Mouse (Mus musculus) liver, embryonic 15.5 days (tissue): ENCODE data around the gene Slc39a11. TPM values are rescaled to one million over a fixed set of nuclear protein-coding genes. Genes with fewer than 3 reads are reported as not detected.

Source experiments
- ATAC-seq: fragments of 200-750 bp; cut with Nextera tagmentation; 2 replicates; pipeline ENCODE4 v1.8.0; 2017; ENCODE audit warnings: moderate number of reproducible peaks, mild to moderate bottlenecking, moderate library complexity; ENCODE audit not compliant: insufficient read depth
- H3K27ac ChIP-seq: fragments of 300-500 bp; sonication (generic); replicated peaks from 2 replicates; pipeline ENCODE4 v1.5.1; 2015; ENCODE audit warnings: mild to moderate bottlenecking, inconsistent platforms
- H3K27me3 ChIP-seq: fragments of 300-500 bp; sonication (generic); 2 replicates; pipeline ENCODE4 v1.6.1; 2015; ENCODE audit warnings: mild to moderate bottlenecking, inconsistent platforms
- H3K36me3 ChIP-seq: fragments of 300-500 bp; sonication (generic); replicated peaks from 2 replicates; pipeline ENCODE4 v1.6.1; 2015; ENCODE audit warnings: moderate library complexity, mild to moderate bottlenecking, inconsistent platforms
- H3K4me1 ChIP-seq: fragments of 300-500 bp; sonication (generic); replicated peaks from 2 replicates; pipeline ENCODE4 v1.6.1; 2015; ENCODE audit warnings: inconsistent platforms
- H3K4me2 ChIP-seq: fragments of 300-500 bp; sonication (generic); 2 replicates; pipeline ENCODE4 v1.6.1; 2015; ENCODE audit warnings: moderate library complexity, mild to moderate bottlenecking, inconsistent platforms
- H3K4me3 ChIP-seq: fragments of 300-500 bp; sonication (generic); replicated peaks from 2 replicates; pipeline ENCODE4 v1.5.1; 2015; ENCODE audit warnings: mild to moderate bottlenecking, inconsistent platforms
- H3K9ac ChIP-seq: fragments of 300-500 bp; sonication (generic); 2 replicates; pipeline ENCODE4 v1.6.1; 2015; ENCODE audit warnings: moderate library complexity, mild to moderate bottlenecking, inconsistent platforms
- H3K9me3 ChIP-seq: fragments of 300-500 bp; sonication (generic); replicated peaks from 2 replicates; pipeline ENCODE4 v1.6.1; 2016; ENCODE audit warnings: inconsistent platforms
- WGBS: fragments of 180-500 bp; shearing (Covaris S2); methylation state at CpG from one replicate; pipeline ENCODE4 v1.1.7; 2015; ENCODE audit warnings: mixed read lengths; ENCODE audit not compliant: insufficient replicate concordance; 5-methylcytosine and 5-hydroxymethylcytosine counted together
- polyA plus RNA-seq: library from polyadenylated mRNA; unstranded; fragments of >200 nt; fragmentation: Nextera tagmentation; extraction: Ambion mirVana; gene quantifications from 2 replicates; pipeline ENCODE4 v1.2.1, GENCODE M21; 2015

Slc39a11 gene
- polyA plus RNA-seq, 1 experiment from 2014 or later = 12.4 TPM

DNA sequence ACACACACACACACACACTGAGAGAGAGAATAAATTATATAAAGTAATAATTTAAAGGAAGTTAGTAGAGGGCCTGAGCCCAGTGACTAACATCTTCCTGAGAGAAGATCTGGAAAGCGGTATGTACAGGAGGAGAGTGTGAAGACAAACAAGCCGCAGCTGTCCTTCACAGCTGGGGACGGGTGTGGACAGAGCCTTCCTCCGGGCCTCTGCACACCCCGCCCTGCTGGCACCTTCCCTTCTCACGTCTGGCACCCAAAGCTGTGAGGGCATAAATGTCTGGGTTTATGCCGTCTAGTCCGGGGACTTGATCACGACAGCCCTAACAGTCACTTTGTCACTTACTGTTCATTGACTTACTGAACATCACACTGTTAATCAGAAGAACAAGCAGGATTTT is 173.2 kb downstream of the Slc39a11 start:
- no peak for ATAC-seq
- no peaks in the 10 kb centered on the region for H3K27me3 ChIP-seq
- WGBS = 62% methylated on average over 9 of the region's 9 CpGs
- H3K27ac ChIP-seq = no peak overlapping the region
- no peak overlapping the region for H3K9ac ChIP-seq
- 0 out of 2 replicates have a peak, but pooled peaks cover 14% of the 10 kb centered on the region for H3K4me1 ChIP-seq
- no peaks in the 10 kb centered on the region for H3K36me3 ChIP-seq
- no peaks in the 10 kb centered on the region for H3K9me3 ChIP-seq
- no peak overlapping the region for H3K4me3 ChIP-seq
- H3K4me2 ChIP-seq = no peak overlapping the region

DNA sequence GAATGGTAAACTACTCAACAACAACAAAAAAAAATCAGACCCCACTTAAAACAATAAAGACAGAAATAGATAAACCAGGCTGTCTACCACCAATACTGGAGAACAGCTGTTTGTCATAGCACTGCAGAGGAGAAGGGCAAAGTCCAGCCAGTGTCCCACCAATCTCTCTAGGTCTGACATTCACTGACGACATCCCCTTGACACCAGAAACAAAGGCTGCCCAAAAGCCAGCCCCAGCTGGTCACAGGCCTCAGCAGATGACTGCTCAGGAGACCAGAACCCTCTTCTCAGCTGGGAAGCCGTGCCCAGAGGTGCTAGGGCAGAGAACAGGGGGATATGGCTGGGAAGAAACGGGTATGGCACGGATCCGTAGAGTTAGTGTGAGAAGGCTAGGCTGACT is 174.4 kb downstream of the Slc39a11 start:
- H3K4me3 ChIP-seq = no peak overlapping the region
- ATAC-seq = no peak
- H3K4me2 ChIP-seq = no peak overlapping the region
- H3K27me3 ChIP-seq = no peaks in the 10 kb centered on the region
- H3K27ac ChIP-seq = peak overlapping the region; percentile 5; the same call in 1 of the 2 replicates
- WGBS = 64% methylated on average over 5 of the region's 5 CpGs
- no peaks in the 10 kb centered on the region for H3K9me3 ChIP-seq
- H3K4me1 ChIP-seq = 0 out of 2 replicates have a peak, but pooled peaks cover 14% of the 10 kb centered on the region
- H3K9ac ChIP-seq = no peak overlapping the region
- no peaks in the 10 kb centered on the region for H3K36me3 ChIP-seq

DNA sequence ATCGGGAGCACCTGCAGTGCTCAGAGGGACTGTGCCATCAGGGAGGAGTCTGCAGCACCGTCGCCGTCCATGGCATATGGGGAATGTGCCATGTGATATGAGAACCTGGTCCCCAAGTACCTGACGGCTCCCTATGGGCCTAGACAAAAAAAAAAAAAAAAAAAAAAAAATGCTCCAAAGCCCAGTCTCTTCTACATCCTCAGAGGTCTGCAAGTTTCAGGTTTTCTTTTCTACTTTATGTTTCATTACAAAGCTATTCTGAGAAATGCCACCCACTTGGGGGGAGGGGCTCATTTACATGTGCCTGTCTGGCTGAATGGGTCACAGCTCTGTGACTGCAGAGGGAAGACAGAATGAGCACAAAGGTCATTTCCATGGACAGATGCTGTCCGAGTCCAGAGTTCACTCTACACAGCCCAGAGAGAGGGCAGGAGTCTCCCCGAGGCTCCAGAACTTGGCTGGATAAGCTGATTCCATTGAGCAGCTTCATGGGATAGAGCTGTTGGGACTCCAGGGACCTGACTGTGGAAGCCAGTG is 175.8 kb downstream of the Slc39a11 start:
- Histone ChIP-seq H3K4me1 (peaks cover 19% of the 10 kb centered on the region; the same call in 1 of the 2 replicates), H3K27me3 (no peaks in the 10 kb centered on the region), H3K27ac (no peak overlapping the region), H3K4me3 (no peak overlapping the region), H3K9me3 (no peaks in the 10 kb centered on the region), H3K36me3 (no peaks in the 10 kb centered on the region), H3K9ac (no peak overlapping the region), H3K4me2 (no peak overlapping the region)
- peak; percentile 72 for ATAC-seq
- 51% methylated on average over 7 of the region's 7 CpGs for WGBS

DNA sequence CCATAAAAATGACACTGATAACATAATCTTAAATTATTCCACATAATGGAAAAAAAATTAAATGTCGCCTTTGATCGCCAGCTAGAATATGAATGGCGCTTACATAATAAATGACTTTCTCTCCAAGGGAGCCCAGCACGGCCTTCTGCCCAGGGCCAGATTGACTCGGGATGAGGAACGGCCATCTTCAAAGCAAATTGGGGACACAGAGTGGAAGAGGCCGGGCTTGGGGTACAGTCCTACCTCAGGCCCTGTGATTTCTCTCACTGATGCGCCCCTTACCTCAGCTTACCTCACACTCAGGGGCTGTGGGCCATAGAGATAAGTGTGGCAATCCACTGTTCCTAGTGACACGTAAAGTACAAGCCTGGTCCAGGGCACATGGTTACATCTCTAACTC is 177.9 kb downstream of the Slc39a11 start:
- no peaks in the 10 kb centered on the region for H3K36me3 ChIP-seq
- no peak overlapping the region for H3K4me3 ChIP-seq
- WGBS = 81% methylated on average over 9 of the region's 9 CpGs
- H3K9ac ChIP-seq = no peak overlapping the region
- H3K4me1 ChIP-seq = peaks cover 19% of the 10 kb centered on the region; the same call in 1 of the 2 replicates
- no peak overlapping the region for H3K27ac ChIP-seq
- no peak overlapping the region for H3K4me2 ChIP-seq
- no peak for ATAC-seq
- no peaks in the 10 kb centered on the region for H3K9me3 ChIP-seq
- no peaks in the 10 kb centered on the region for H3K27me3 ChIP-seq

DNA sequence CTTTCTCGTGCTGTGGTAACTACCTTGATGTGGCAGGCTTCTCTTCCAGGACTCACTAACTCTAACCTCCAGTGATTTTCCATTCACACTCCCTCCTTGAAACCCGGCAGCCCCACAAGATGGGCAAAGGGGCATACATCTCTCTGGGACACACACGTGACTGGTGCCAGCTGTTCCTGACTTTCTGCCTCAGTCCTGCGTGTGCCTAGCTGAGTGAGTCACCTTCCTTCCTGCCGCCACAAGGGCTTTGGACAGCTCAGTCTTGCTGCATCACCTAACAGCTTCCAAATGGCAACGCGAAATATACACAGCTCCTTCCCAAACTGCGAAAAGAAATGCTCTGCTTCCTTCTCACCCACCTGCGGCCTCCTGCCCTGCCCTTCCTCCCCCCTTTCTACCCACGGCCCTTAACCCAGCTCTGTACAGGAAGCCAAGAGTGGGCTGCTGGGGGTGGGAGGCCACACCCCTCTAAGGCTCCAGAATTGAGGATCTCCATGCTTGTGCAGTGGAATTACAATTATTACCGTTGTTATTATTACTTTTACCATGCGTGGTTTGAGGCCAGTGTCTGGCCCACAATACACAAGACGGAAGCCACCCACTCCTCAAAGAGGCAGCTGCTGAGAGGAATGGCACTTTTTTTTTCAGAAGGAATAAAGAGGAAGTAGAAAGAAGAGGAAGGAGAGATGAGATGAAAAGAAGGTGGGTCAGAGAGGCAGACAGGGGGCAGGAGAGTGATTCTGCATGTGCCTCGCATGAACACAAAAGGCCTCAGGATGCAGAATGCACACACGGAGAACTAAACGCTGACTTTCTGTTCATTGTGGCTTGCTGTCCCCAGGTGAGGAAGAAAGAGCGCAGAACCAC is 179.7 kb downstream of the Slc39a11 start:
- no peak overlapping the region for H3K4me3 ChIP-seq
- WGBS = 34% methylated on average over 17 of the region's 17 CpGs
- H3K36me3 ChIP-seq = no peaks in the 10 kb centered on the region
- no peaks in the 10 kb centered on the region for H3K27me3 ChIP-seq
- H3K4me1 ChIP-seq = peaks cover 10% of the 10 kb centered on the region; the same call in 1 of the 2 replicates
- no peak overlapping the region for H3K9ac ChIP-seq
- no peak overlapping the region for H3K4me2 ChIP-seq
- no peak for ATAC-seq
- H3K27ac ChIP-seq = no peak overlapping the region
- no peaks in the 10 kb centered on the region for H3K9me3 ChIP-seq

DNA sequence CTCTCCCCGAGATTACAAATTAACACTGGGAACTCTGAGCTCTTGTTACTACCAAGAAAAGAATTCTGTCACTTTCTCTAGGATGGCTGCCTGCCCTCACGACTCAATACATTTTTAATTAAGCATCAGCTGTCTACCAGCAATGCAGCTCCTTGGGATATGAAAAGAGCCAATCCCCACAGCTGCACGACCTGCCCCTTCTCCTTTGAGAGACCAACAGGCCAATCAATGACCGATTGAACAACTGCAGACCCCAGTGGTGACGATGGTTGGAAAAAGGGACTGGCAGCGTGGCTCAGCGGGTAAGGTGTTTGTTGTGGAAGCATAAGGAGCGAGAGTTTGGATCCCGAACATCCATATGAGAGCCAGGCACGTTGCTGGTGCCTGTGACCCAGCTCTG is 181.9 kb downstream of the Slc39a11 start:
- no peak overlapping the region for H3K27ac ChIP-seq
- 76% methylated on average over 10 of the region's 10 CpGs for WGBS
- H3K4me3 ChIP-seq = no peak overlapping the region
- no peaks in the 10 kb centered on the region for H3K9me3 ChIP-seq
- ATAC-seq = no peak
- H3K36me3 ChIP-seq = no peaks in the 10 kb centered on the region
- no peak overlapping the region for H3K4me2 ChIP-seq
- H3K27me3 ChIP-seq = no peaks in the 10 kb centered on the region
- peaks cover 5% of the 10 kb centered on the region; the same call in 1 of the 2 replicates for H3K4me1 ChIP-seq
- no peak overlapping the region for H3K9ac ChIP-seq

DNA sequence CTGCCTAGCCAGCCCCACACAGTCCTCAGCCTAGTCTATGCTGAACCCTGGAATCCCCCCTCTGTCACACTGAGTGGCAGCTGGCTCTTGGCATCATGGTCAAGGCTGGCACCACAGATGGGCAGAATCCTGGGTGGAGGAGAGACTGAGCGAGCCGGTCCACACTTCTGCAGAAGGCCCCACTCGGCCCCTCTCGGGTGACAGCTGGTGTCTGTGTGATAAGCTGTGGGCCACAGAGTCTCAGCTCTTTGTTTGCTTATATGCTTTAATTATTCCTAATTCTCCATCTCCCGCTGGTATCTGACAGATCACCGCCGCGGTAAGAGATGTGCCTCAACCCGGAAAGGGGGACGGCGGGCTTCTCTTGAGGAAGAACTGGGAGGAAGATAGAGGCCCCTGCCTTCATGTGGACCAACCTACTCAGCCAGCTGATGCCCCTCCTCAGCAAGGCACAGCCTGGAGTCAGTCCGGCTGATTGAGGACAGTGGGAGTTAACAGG is 182.5 kb downstream of the Slc39a11 start:
- no peak overlapping the region for H3K4me3 ChIP-seq

DNA sequence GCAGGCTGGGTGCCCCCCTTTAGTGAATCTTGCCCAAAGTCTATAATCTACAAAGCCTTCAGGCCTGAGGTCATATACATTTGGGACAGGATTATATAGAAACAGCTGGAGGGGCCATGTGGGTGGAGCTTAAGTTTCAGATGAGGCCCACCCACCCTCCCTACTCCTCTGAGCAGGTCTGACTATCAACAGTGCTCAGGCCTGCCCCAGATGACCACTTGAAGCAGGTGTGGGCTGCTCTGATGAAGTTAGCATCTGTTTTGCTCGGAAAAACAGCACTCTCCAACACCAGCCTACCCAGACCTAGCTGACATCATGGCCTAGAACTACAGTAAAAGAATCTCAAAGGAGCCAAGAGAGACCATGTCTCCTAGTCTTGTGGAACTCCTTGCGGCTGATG is 189.8 kb downstream of the Slc39a11 start:
- H3K4me2 ChIP-seq = no peak overlapping the region
- H3K36me3 ChIP-seq = no peaks in the 10 kb centered on the region
- H3K27ac ChIP-seq = no peak overlapping the region
- ATAC-seq = no peak
- H3K9me3 ChIP-seq = no peaks in the 10 kb centered on the region
- H3K9ac ChIP-seq = no peak overlapping the region
- H3K4me1 ChIP-seq = no peaks in the 10 kb centered on the region
- no peak overlapping the region for H3K4me3 ChIP-seq
- 66% methylated on average over 2 of the region's 2 CpGs for WGBS
- no peaks in the 10 kb centered on the region for H3K27me3 ChIP-seq

More for the DNA sequence above, 182.5 kb downstream of the Slc39a11 start:
- WGBS = 72% methylated on average over 12 of the region's 12 CpGs
- H3K4me2 ChIP-seq = no peak overlapping the region
- no peaks in the 10 kb centered on the region for H3K36me3 ChIP-seq
- no peaks in the 10 kb centered on the region for H3K27me3 ChIP-seq
- H3K4me1 ChIP-seq = peaks cover 5% of the 10 kb centered on the region; the same call in 1 of the 2 replicates
- H3K27ac ChIP-seq = no peak overlapping the region
- H3K9me3 ChIP-seq = no peaks in the 10 kb centered on the region
- ATAC-seq = no peak
- no peak overlapping the region for H3K9ac ChIP-seq

DNA sequence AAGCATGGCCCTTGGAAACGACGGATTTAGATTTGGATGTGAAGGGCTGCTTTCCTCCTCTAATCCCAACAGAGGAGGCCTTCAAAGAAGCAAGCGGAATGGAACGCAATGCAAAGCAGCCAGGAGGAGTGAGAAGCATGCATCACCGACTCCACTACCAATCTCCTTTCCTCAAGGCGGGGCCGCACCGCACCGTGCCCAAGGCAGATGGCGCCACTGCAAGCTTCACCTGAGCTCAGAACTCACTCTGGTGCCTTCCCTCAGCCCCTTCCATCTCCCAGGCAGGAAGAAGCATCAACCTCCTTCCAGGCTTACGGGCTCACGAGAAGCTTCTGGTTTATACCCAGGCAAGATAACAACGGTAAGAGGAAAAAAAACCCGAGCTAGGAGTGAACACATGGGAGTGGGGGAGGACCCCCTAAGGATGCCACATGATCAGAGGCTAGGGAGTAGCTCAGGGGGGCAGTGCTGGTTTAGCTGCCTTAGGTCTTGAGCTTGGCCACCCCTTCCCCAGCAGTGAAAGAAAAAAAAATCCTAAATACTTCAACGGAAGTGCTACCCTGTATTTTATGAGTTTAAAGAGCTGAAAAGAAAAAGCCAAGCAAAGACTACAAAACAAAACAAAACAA is 191.2 kb downstream of the Slc39a11 start:
- Histone ChIP-seq H3K36me3 (no peaks in the 10 kb centered on the region), H3K4me2 (no peak overlapping the region), H3K27ac (no peak overlapping the region), H3K27me3 (no peaks in the 10 kb centered on the region), H3K9ac (no peak overlapping the region), H3K4me3 (no peak overlapping the region), H3K9me3 (no peaks in the 10 kb centered on the region), H3K4me1 (no peaks in the 10 kb centered on the region)
- ATAC-seq = no peak
- 63% methylated on average over 15 of the region's 15 CpGs for WGBS

DNA sequence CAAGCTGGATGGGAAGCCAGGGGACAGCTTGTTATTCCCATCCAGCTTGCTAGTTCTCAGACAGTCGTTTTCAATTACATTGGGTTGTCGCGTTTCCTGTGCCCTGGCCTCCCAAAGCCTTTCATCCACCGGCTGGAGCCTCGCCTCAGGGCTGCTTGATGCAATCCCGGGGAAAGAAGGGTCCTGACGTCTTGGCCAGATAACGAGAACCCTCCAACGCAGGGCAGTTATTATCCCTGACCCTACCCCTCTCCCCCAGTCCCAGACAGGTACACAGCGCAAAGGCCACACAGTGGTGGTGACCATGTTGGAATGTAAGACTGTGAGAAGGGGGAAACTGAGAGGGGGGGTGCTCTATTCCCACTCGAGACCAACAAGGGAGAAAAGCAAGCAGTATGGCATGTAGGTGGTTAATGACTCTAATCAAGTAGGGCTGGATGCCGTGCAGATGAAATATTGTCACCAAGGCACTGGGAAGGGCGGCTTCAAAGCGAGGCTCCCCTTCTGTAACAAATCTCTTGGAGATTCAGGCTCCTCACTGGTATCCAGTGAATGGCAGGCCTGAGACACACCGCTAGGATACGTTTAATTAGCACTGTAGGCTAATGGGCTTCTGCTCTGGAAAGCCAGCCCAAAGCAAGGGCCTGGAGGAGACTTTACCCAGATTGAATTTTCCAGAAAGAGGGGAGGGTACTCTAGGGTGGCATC is 196.9 kb downstream of the Slc39a11 start:
- no peak overlapping the region for H3K4me2 ChIP-seq
- no peak overlapping the region for H3K4me3 ChIP-seq
- 51% methylated on average over 16 of the region's 16 CpGs for WGBS

DNA sequence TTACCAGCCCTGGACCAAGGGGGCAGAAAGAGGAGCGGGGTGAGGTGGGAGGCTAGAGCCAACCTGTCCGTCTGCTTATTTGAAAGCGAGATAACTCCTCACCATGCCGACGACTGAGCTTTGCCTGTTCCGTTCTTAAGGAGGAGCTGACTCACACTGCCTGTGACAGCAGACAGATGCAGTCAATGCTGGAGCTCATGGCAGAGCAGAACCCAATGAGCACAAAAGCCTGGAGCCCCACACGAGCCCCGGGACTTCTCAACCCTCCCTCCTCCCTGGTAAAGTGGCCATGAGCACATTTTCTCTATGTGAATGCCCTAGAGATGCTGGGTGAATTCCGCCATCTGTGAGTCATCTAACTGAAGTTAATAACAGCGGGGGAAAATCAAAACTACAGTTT is 198.6 kb downstream of the Slc39a11 start:
- H3K9me3 ChIP-seq = no peaks in the 10 kb centered on the region
- WGBS = 70% methylated on average over 10 of the region's 10 CpGs
- H3K27me3 ChIP-seq = no peaks in the 10 kb centered on the region
- no peaks in the 10 kb centered on the region for H3K36me3 ChIP-seq
- no peak overlapping the region for H3K27ac ChIP-seq
- H3K4me3 ChIP-seq = no peak overlapping the region
- no peak overlapping the region for H3K9ac ChIP-seq
- no peak for ATAC-seq
- H3K4me2 ChIP-seq = no peak overlapping the region
- H3K4me1 ChIP-seq = no peaks in the 10 kb centered on the region

More for the DNA sequence above, 196.9 kb downstream of the Slc39a11 start:
- H3K4me1 ChIP-seq = no peaks in the 10 kb centered on the region
- H3K27ac ChIP-seq = no peak overlapping the region
- H3K36me3 ChIP-seq = no peaks in the 10 kb centered on the region
- ATAC-seq = no peak
- H3K9ac ChIP-seq = no peak overlapping the region
- no peaks in the 10 kb centered on the region for H3K9me3 ChIP-seq
- H3K27me3 ChIP-seq = no peaks in the 10 kb centered on the region
